Mouse (Mus musculus): ENCODE data around the gene Mpp4. TPM values are rescaled to one million over a fixed set of nuclear protein-coding genes. Genes with fewer than 3 reads are reported as not detected.

Gene Mpp4
- polyA plus RNA-seq, 1 experiment, result 1.4 TPM

GRCm38 (mm10) chr1:59163918-59164317 is 729 bp upstream of the Mpp4 start:
- no peaks in the 10 kb centered on the region for H3K4me1 ChIP-seq (ENCODE audit: control insufficient read depth, insufficient read depth, low read length)
- no peak overlapping the region for H3K4me3 ChIP-seq (replicated peaks; ENCODE audit: control insufficient read depth, low read depth, low read length)
- no peak for TF ChIP-seq CTCF (IDR thresholded peaks at IDR 0.05; ENCODE audit: control insufficient read depth, insufficient read depth, low read length)
- no peak for TF ChIP-seq POLR2A (IDR thresholded peaks at IDR 0.05; ENCODE audit: borderline replicate concordance, control insufficient read depth, low read depth, low read length)
- no peak overlapping the region for H3K27ac ChIP-seq (ENCODE audit: control insufficient read depth, insufficient read depth, low read depth, low read length, poor library complexity)
- WGBS, result 89% methylated on average over 5 of the region's 5 CpGs

- TF ChIP-seq CTCF (IDR thresholded peaks at IDR 0.05; ENCODE audit: control insufficient read depth, insufficient read depth, low read length), result no peak
- no peak for TF ChIP-seq POLR2A (IDR thresholded peaks at IDR 0.05; ENCODE audit: borderline replicate concordance, control insufficient read depth, low read depth, low read length)
- WGBS, result 70% methylated on average over 8 of the region's 8 CpGs
- no peak overlapping the region for H3K27ac ChIP-seq (ENCODE audit: control insufficient read depth, insufficient read depth, low read depth, low read length, poor library complexity)
- H3K4me3 ChIP-seq (replicated peaks; ENCODE audit: control insufficient read depth, low read depth, low read length), result no peak overlapping the region
- H3K4me1 ChIP-seq (ENCODE audit: control insufficient read depth, insufficient read depth, low read length), result no peaks in the 10 kb centered on the region
Observed at GRCm38 (mm10) chr1:59162309-59163024, 722 bp downstream of the Mpp4 start.

- no peak overlapping the region for H3K4me3 ChIP-seq (replicated peaks; ENCODE audit: control insufficient read depth, low read depth, low read length)
- WGBS, result 81% methylated on average over 6 of the region's 6 CpGs
- TF ChIP-seq CTCF (IDR thresholded peaks at IDR 0.05; ENCODE audit: control insufficient read depth, insufficient read depth, low read length), result no peak
- TF ChIP-seq POLR2A (IDR thresholded peaks at IDR 0.05; ENCODE audit: borderline replicate concordance, control insufficient read depth, low read depth, low read length), result no peak
- no peak overlapping the region for H3K27ac ChIP-seq (ENCODE audit: control insufficient read depth, insufficient read depth, low read depth, low read length, poor library complexity)
- no peaks in the 10 kb centered on the region for H3K4me1 ChIP-seq (ENCODE audit: control insufficient read depth, insufficient read depth, low read length)
Observed at GRCm38 (mm10) chr1:59161396-59161795, 1.8 kb downstream of the Mpp4 start.

- H3K4me3 ChIP-seq (replicated peaks; ENCODE audit: control insufficient read depth, low read depth, low read length), result no peak overlapping the region
- WGBS, result 50% methylated on average over 6 of the region's 6 CpGs
- TF ChIP-seq POLR2A (IDR thresholded peaks at IDR 0.05; ENCODE audit: borderline replicate concordance, control insufficient read depth, low read depth, low read length), result no peak
- no peak for TF ChIP-seq CTCF (IDR thresholded peaks at IDR 0.05; ENCODE audit: control insufficient read depth, insufficient read depth, low read length)
Observed at GRCm38 (mm10) chr1:59160871-59161270, 2.3 kb downstream of the Mpp4 start.

GRCm38 (mm10) chr1:59159136-59159535 is 4.1 kb downstream of the Mpp4 start:
- TF ChIP-seq CTCF (IDR thresholded peaks at IDR 0.05; ENCODE audit: control insufficient read depth, insufficient read depth, low read length) (no peak), POLR2A (IDR thresholded peaks at IDR 0.05; ENCODE audit: borderline replicate concordance, control insufficient read depth, low read depth, low read length) (no peak)
- H3K27ac ChIP-seq (ENCODE audit: control insufficient read depth, insufficient read depth, low read depth, low read length, poor library complexity), result no peak overlapping the region
- WGBS, result 72% methylated on average over 3 of the region's 3 CpGs
- no peak overlapping the region for H3K4me3 ChIP-seq (replicated peaks; ENCODE audit: control insufficient read depth, low read depth, low read length)
- H3K4me1 ChIP-seq (ENCODE audit: control insufficient read depth, insufficient read depth, low read length), result no peaks in the 10 kb centered on the region

More at GRCm38 (mm10) chr1:59160871-59161270, 2.3 kb downstream of the Mpp4 start:
- Histone ChIP-seq H3K4me1 (ENCODE audit: control insufficient read depth, insufficient read depth, low read length) (no peaks in the 10 kb centered on the region), H3K27ac (ENCODE audit: control insufficient read depth, insufficient read depth, low read depth, low read length, poor library complexity) (no peak overlapping the region)

- 89% methylated on average over 7 of the region's 7 CpGs for WGBS
- no peak overlapping the region for H3K4me3 ChIP-seq (replicated peaks; ENCODE audit: control insufficient read depth, low read depth, low read length)
- H3K4me1 ChIP-seq (ENCODE audit: control insufficient read depth, insufficient read depth, low read length), result no peaks in the 10 kb centered on the region
- H3K27ac ChIP-seq (ENCODE audit: control insufficient read depth, insufficient read depth, low read depth, low read length, poor library complexity), result no peak overlapping the region
- TF ChIP-seq POLR2A (IDR thresholded peaks at IDR 0.05; ENCODE audit: borderline replicate concordance, control insufficient read depth, low read depth, low read length) (no peak), CTCF (IDR thresholded peaks at IDR 0.05; ENCODE audit: control insufficient read depth, insufficient read depth, low read length) (no peak)
Observed at GRCm38 (mm10) chr1:59158498-59158897, 4.7 kb downstream of the Mpp4 start.

GRCm38 (mm10) chr1:59157846-59158245 is 5.3 kb downstream of the Mpp4 start:
- TF ChIP-seq CTCF (IDR thresholded peaks at IDR 0.05; ENCODE audit: control insufficient read depth, insufficient read depth, low read length) (no peak), POLR2A (IDR thresholded peaks at IDR 0.05; ENCODE audit: borderline replicate concordance, control insufficient read depth, low read depth, low read length) (no peak)
- 86% methylated on average over 4 of the region's 4 CpGs for whole genome bisulfite sequencing
- no peak overlapping the region for H3K4me3 ChIP-seq (replicated peaks; ENCODE audit: control insufficient read depth, low read depth, low read length)
- no peaks in the 10 kb centered on the region for H3K4me1 ChIP-seq (ENCODE audit: control insufficient read depth, insufficient read depth, low read length)
- H3K27ac ChIP-seq (ENCODE audit: control insufficient read depth, insufficient read depth, low read depth, low read length, poor library complexity), result no peak overlapping the region

- 82% methylated on average over 4 of the region's 4 CpGs for WGBS
- TF ChIP-seq POLR2A (IDR thresholded peaks at IDR 0.05; ENCODE audit: borderline replicate concordance, control insufficient read depth, low read depth, low read length) (no peak), CTCF (IDR thresholded peaks at IDR 0.05; ENCODE audit: control insufficient read depth, insufficient read depth, low read length) (no peak)
- Histone ChIP-seq H3K27ac (ENCODE audit: control insufficient read depth, insufficient read depth, low read depth, low read length, poor library complexity) (no peak overlapping the region), H3K4me1 (ENCODE audit: control insufficient read depth, insufficient read depth, low read length) (no peaks in the 10 kb centered on the region), H3K4me3 (replicated peaks; ENCODE audit: control insufficient read depth, low read depth, low read length) (no peak overlapping the region)
Observed at GRCm38 (mm10) chr1:59152346-59152745, 10.8 kb downstream of the Mpp4 start.
